Mouse (Mus musculus) MEL (cell line): ENCODE measurements around the gene Lpin1. TPM values are rescaled to one million over a fixed set of nuclear protein-coding genes. Genes with fewer than 3 reads are reported as not detected.

ENCODE experiments used
- DNase-seq: peaks from one replicate; pipeline ENCODE4 v3.0.0; 2011; ENCODE audit warnings: low read depth, low spot score
- H3K27ac ChIP-seq: 2 replicates; pipeline ENCODE4 v1.5.1; 2012; ENCODE audit warnings: low read depth, mild to moderate bottlenecking, control low read depth, low read length, moderate library complexity; ENCODE audit not compliant: control insufficient read depth
- H3K27me3 ChIP-seq, 2 experiments: fragments of 150-350 bp in 1 of 2; sonication (generic) in 1 of 2; 2 replicates each; pipeline ENCODE4 v1.6.1; 2012; ENCODE audit warnings: low read length in 2 of 2, mild to moderate bottlenecking in 2 of 2, improper control_type of control experiment in 1 of 2, moderate library complexity in 1 of 2; ENCODE audit not compliant: insufficient read depth in 2 of 2, control insufficient read depth in 1 of 2
- H3K36me3 ChIP-seq, 2 experiments: 2 replicates each; pipeline ENCODE4 v1.6.1; 2012 to 2014; ENCODE audit warnings: low read length in 2 of 2, improper control_type of control experiment in 1 of 2, inconsistent platforms in 1 of 2, mild to moderate bottlenecking in 1 of 2; ENCODE audit not compliant: insufficient read depth in 2 of 2, control insufficient read depth in 1 of 2
- H3K4me1 ChIP-seq, 2 experiments: fragments of 150-350 bp in 1 of 2; sonication (generic) in 1 of 2; 2 replicates each; pipeline ENCODE4 v1.6.1; 2012; ENCODE audit warnings: low read length in 2 of 2, improper control_type of control experiment in 1 of 2, mild to moderate bottlenecking in 1 of 2; ENCODE audit not compliant: insufficient read depth in 2 of 2, control insufficient read depth in 1 of 2
- H3K4me3 ChIP-seq, 2 experiments: fragments of 150-350 bp in 1 of 2; sonication (generic) in 1 of 2; 2 replicates each; pipeline ENCODE4 v1.5.1; 2012; ENCODE audit warnings: low read depth in 2 of 2, low read length in 2 of 2, mild to moderate bottlenecking in 2 of 2, moderate library complexity in 2 of 2, control low read depth in 1 of 2, improper control_type of control experiment in 1 of 2; ENCODE audit not compliant: control insufficient read depth in 1 of 2, insufficient read depth in 1 of 2
- H3K79me2 ChIP-seq: 2 replicates; pipeline ENCODE4 v1.6.1; 2012; ENCODE audit warnings: mild to moderate bottlenecking, low read length, moderate library complexity; ENCODE audit not compliant: control insufficient read depth, poor library complexity, insufficient read depth
- H3K9ac ChIP-seq: 2 replicates; pipeline ENCODE4 v1.6.1; 2012; ENCODE audit warnings: low read depth, mild to moderate bottlenecking, control low read depth, low read length, moderate library complexity; ENCODE audit not compliant: control insufficient read depth, poor library complexity, severe bottlenecking
- H3K9me3 ChIP-seq: fragments of 150-350 bp; sonication (generic); replicated peaks from 2 replicates; pipeline ENCODE4 v1.6.1; 2012; ENCODE audit warnings: mild to moderate bottlenecking, low read length, improper control_type of control experiment, moderate library complexity; ENCODE audit not compliant: insufficient read depth
- CHD1 ChIP-seq: IDR thresholded peaks from 2 replicates; pipeline ENCODE4 v1.6.1; 2012; ENCODE audit warnings: low read depth, mild to moderate bottlenecking, inconsistent platforms, low read length, improper control_type of control experiment
- CHD2 ChIP-seq: IDR thresholded peaks from 2 replicates; pipeline ENCODE4 v1.6.1; 2011; ENCODE audit warnings: low read length, improper control_type of control experiment
- E2F4 ChIP-seq: IDR thresholded peaks from 2 replicates; pipeline ENCODE4 v1.6.1; 2011; ENCODE audit warnings: low read depth, low read length, improper control_type of control experiment, borderline replicate concordance
- HCFC1 ChIP-seq: IDR thresholded peaks from 2 replicates; pipeline ENCODE4 v1.6.1; 2012; ENCODE audit warnings: low read depth, mild to moderate bottlenecking, inconsistent platforms, low read length, improper control_type of control experiment, moderate library complexity
- JUND ChIP-seq: IDR thresholded peaks from 2 replicates; pipeline ENCODE4 v1.6.1; 2011; ENCODE audit warnings: low read depth, mild to moderate bottlenecking, improper control_type of control experiment, low read length
- MAFK ChIP-seq: IDR thresholded peaks from 2 replicates; pipeline ENCODE4 v1.6.1; 2011; ENCODE audit warnings: low read depth, mild to moderate bottlenecking, low read length, improper control_type of control experiment, borderline replicate concordance
- MEF2A ChIP-seq: IDR thresholded peaks from 2 replicates; pipeline ENCODE4 v1.6.1; 2014; ENCODE audit warnings: low read depth, mild to moderate bottlenecking, inconsistent platforms, low read length, improper control_type of control experiment; ENCODE audit not compliant: poor library complexity, insufficient replicate concordance, severe bottlenecking; ENCODE audit errors: extremely low read depth
- MXI1 ChIP-seq: IDR thresholded peaks from 2 replicates; pipeline ENCODE4 v1.6.1; 2011; ENCODE audit warnings: mild to moderate bottlenecking, low read depth, low read length, improper control_type of control experiment
- MYB ChIP-seq: IDR thresholded peaks from 2 replicates; pipeline ENCODE4 v1.6.1; 2011; ENCODE audit warnings: mild to moderate bottlenecking, low read depth, low read length, improper control_type of control experiment
- MYC ChIP-seq: IDR thresholded peaks from 2 replicates; pipeline ENCODE4 v1.6.1; 2011; ENCODE audit warnings: low read depth, mild to moderate bottlenecking, low read length, improper control_type of control experiment, moderate library complexity
- POLR2AphosphoS5 ChIP-seq: IDR thresholded peaks from 2 replicates; pipeline ENCODE4 v1.6.1; 2012; ENCODE audit warnings: low read depth, borderline replicate concordance, mild to moderate bottlenecking, inconsistent platforms, low read length, moderate library complexity, mixed read lengths
- RAD21 ChIP-seq: IDR thresholded peaks from 2 replicates; pipeline ENCODE4 v1.6.1; 2011; ENCODE audit warnings: mild to moderate bottlenecking, low read depth, low read length, improper control_type of control experiment
- RCOR1 ChIP-seq: IDR thresholded peaks from 2 replicates; pipeline ENCODE4 v1.6.1; 2012; ENCODE audit warnings: low read depth, mild to moderate bottlenecking, inconsistent platforms, low read length, improper control_type of control experiment
- TBP ChIP-seq: IDR thresholded peaks from 2 replicates; pipeline ENCODE4 v1.8.0; 2011; ENCODE audit warnings: low read depth, low read length, improper control_type of control experiment
- USF2 ChIP-seq, 2 experiments: IDR thresholded peaks; 2 replicates each; pipeline ENCODE4 v1.6.1; 2011 to 2012; ENCODE audit warnings: improper control_type of control experiment in 2 of 2, low read length in 2 of 2, borderline replicate concordance in 1 of 2, inconsistent platforms in 1 of 2, low read depth in 1 of 2, mild to moderate bottlenecking in 1 of 2; ENCODE audit not compliant: insufficient read depth in 1 of 2
- ZMIZ1 ChIP-seq: IDR thresholded peaks from 2 replicates; pipeline ENCODE4 v1.6.1; 2012; ENCODE audit warnings: low read depth, mild to moderate bottlenecking, inconsistent platforms, low read length, improper control_type of control experiment, moderate library complexity
- ZNF384 ChIP-seq: IDR thresholded peaks from 2 replicates; pipeline ENCODE4 v1.6.1; 2012; ENCODE audit warnings: low read depth, mild to moderate bottlenecking, inconsistent platforms, low read length, improper control_type of control experiment
- polyA plus RNA-seq, 2 experiments: library from polyadenylated mRNA; stranded (reverse) in 1 of 2; unstranded in 1 of 2; fragments of >175 nt in 1 of 2; fragments of >200 nt in 1 of 2; gene quantifications; 2 replicates each; pipeline versions ENCODE4 v1.2.1 to v1.2.4; 2012; ENCODE audit warnings: low replicate concordance in 2 of 2, low read depth in 1 of 2; ENCODE audit not compliant: insufficient read length in 2 of 2, insufficient read depth in 1 of 2, missing spikeins in 1 of 2
- total RNA-seq: library from RNA; depleted of rRNA; stranded (reverse); fragments of 300-350 nt; gene quantifications from 2 replicates; pipeline ENCODE4 v1.2.3, GENCODE M21; 2012

Lpin1 gene
- total and polyA plus RNA-seq, 3 experiments: 1.2 to 3.9 TPM; not detected in 1

GRCm38 (mm10) chr12:16531956-16532859 is 78.6 kb downstream of the Lpin1 start:
- no peak overlapping the region for H3K27ac ChIP-seq
- H3K27me3 ChIP-seq: no peaks in the 10 kb centered on the region; a peak in 1 of 4 replicates
- H3K4me3 ChIP-seq: no peak overlapping the region
- H3K9ac ChIP-seq: no peak overlapping the region
- DNase-seq: no peak
- H3K9me3 ChIP-seq: no peaks in the 10 kb centered on the region
- TF ChIP-seq ZNF384 (no peak), RAD21 (no peak), MEF2A (no peak), RCOR1 (no peak), CHD2 (no peak), ZMIZ1 (no peak), POLR2AphosphoS5 (no peak), MXI1 (no peak), USF2 (IDR thresholded peaks at IDR 0.05; ENCODE audit: borderline replicate concordance in 1 of 2, insufficient read depth in 1 of 2, low read depth in 1 of 2, low read length in 2 of 2) (no peak), MAFK (no peak), TBP (no peak)
- no peaks in the 10 kb centered on the region for H3K36me3 ChIP-seq
- no peaks in the 10 kb centered on the region for H3K79me2 ChIP-seq
- H3K4me1 ChIP-seq: no peaks in the 10 kb centered on the region

DNA sequence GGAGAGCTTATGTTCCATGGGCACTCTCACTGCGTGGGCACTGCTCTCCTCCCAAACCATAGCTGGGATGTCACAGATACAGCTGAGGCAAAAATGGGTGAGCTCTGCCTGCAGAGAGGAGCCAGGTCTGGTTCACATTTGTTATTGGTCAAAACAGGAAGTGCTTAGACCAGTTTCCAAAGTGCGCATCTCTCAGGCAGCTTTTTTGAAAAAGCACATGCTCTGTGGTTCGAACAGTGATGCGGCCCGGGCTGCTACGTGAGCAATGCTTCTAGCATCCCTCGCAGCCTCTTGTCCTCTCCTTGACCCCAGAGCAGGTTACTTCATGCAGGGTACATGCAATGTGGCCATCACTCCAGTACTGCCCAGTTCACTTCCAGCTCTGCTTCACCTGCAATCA is 82.1 kb downstream of the Lpin1 start:
- no peaks in the 10 kb centered on the region for H3K36me3 ChIP-seq
- no peaks in the 10 kb centered on the region for H3K4me1 ChIP-seq
- DNase-seq: no peak
- H3K9ac ChIP-seq: no peak overlapping the region
- H3K4me3 ChIP-seq: no peak overlapping the region
- TF ChIP-seq HCFC1 (no peak), CHD1 (no peak), RAD21 (no peak), MYC (no peak), ZMIZ1 (no peak), MYB (no peak), E2F4 (no peak), ZNF384 (no peak), MXI1 (no peak), JUND (no peak)
- H3K27ac ChIP-seq: no peak overlapping the region
- no peaks in the 10 kb centered on the region for H3K9me3 ChIP-seq
- H3K79me2 ChIP-seq: no peaks in the 10 kb centered on the region
- no peaks in the 10 kb centered on the region; a peak in 1 of 4 replicates for H3K27me3 ChIP-seq
